Mouse (Mus musculus): ENCODE measurements at regions not wholly inside any gene's neighbourhood (a gene's known extent, or its start where the extent isn't known, plus 50 kb on each side); places are given as distances from the start of the nearest gene placed in this dataset.

GRCm38 (mm10) chr6:66361130-66361529, 174.1 kb upstream of the Mad2l1 start:
- no peaks in the 10 kb centered on the region for H3K9me3 ChIP-seq (ENCODE audit: control insufficient read depth, insufficient read depth, low read depth, low read length)
- in situ Hi-C loops (cut with MboI; ENCODE audit: low sequenced_read_pairs in 2 of 2, unreplicated experiment in 2 of 2) = no loop called here
- no peaks in the 10 kb centered on the region for H3K36me3 ChIP-seq (ENCODE audit: control insufficient read depth, insufficient read depth, low read length, poor library complexity, severe bottlenecking)
- TF ChIP-seq CHD2 (IDR thresholded peaks at IDR 0.05; ENCODE audit: low read depth, low read length) = no peak
- no peak for TF ChIP-seq HCFC1 (IDR thresholded peaks at IDR 0.05; ENCODE audit: borderline replicate concordance, insufficient read depth, low read length)
- TF ChIP-seq ZC3H11A (IDR thresholded peaks at IDR 0.05; ENCODE audit: borderline replicate concordance, low read depth, low read length) = no peak
- TF ChIP-seq MAFK (IDR thresholded peaks at IDR 0.05; ENCODE audit: insufficient read depth, low read depth, low read length) = no peak
- no peak for TF ChIP-seq ZNF384 (IDR thresholded peaks at IDR 0.05; ENCODE audit: low read depth, low read length)
- H3K9ac ChIP-seq (ENCODE audit: insufficient read depth, low read depth, low read length, poor library complexity, severe bottlenecking) = no peak overlapping the region
- no peak for DNase-seq (ENCODE audit: low read depth, low spot score)
- H3K4me1 ChIP-seq (ENCODE audit: control insufficient read depth in 2 of 2, insufficient read depth in 2 of 2, low read length in 2 of 2, poor library complexity in 1 of 2) = no peaks in the 10 kb centered on the region
- no peak overlapping the region for H3K27ac ChIP-seq (ENCODE audit: insufficient read depth, low read depth, low read length, poor library complexity, severe bottlenecking)
- no peak overlapping the region for H3K4me3 ChIP-seq (ENCODE audit: insufficient read depth in 1 of 2, low read depth in 1 of 2, low read length in 2 of 2, poor library complexity in 1 of 2, severe bottlenecking in 1 of 2)

DNA sequence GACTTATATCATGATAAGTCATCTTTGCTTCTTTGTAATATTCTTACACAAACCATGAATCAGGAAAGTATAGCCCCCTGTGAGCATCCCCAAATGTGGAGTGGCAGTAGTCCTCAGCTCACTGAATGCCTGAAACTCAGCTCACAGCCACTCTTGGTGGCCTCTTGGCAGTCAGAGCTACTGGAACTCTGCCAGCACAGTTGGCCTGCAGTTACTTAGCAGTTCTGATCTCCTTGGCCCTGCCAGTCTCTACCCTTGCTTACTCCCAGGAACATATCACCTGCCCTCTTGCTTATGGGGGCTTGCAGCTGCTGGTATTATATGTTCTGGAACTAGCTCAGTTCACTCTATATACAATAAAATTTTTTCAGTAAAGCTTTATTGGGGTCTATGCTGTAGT, 167.9 kb upstream of the Mad2l1 start:
- Histone ChIP-seq H3K9me3 (ENCODE audit: control insufficient read depth, insufficient read depth, low read depth, low read length) (no peaks in the 10 kb centered on the region), H3K4me3 (ENCODE audit: insufficient read depth in 1 of 2, low read depth in 1 of 2, low read length in 2 of 2, poor library complexity in 1 of 2, severe bottlenecking in 1 of 2) (no peak overlapping the region), H3K36me3 (ENCODE audit: control insufficient read depth, insufficient read depth, low read length, poor library complexity, severe bottlenecking) (no peaks in the 10 kb centered on the region), H3K27ac (ENCODE audit: insufficient read depth, low read depth, low read length, poor library complexity, severe bottlenecking) (no peak overlapping the region), H3K9ac (ENCODE audit: insufficient read depth, low read depth, low read length, poor library complexity, severe bottlenecking) (no peak overlapping the region), H3K4me1 (ENCODE audit: control insufficient read depth in 2 of 2, insufficient read depth in 2 of 2, low read length in 2 of 2, poor library complexity in 1 of 2) (no peaks in the 10 kb centered on the region)
- DNase-seq (ENCODE audit: low read depth, low spot score) = no peak
- in situ Hi-C loops (cut with MboI; ENCODE audit: low sequenced_read_pairs in 2 of 2, unreplicated experiment in 2 of 2) = no loop called here
- TF ChIP-seq ZC3H11A (IDR thresholded peaks at IDR 0.05; ENCODE audit: borderline replicate concordance, low read depth, low read length) (no peak), ZNF384 (IDR thresholded peaks at IDR 0.05; ENCODE audit: low read depth, low read length) (no peak), CHD2 (IDR thresholded peaks at IDR 0.05; ENCODE audit: low read depth, low read length) (no peak), HCFC1 (IDR thresholded peaks at IDR 0.05; ENCODE audit: borderline replicate concordance, insufficient read depth, low read length) (no peak), MAFK (IDR thresholded peaks at IDR 0.05; ENCODE audit: insufficient read depth, low read depth, low read length) (no peak)

DNA sequence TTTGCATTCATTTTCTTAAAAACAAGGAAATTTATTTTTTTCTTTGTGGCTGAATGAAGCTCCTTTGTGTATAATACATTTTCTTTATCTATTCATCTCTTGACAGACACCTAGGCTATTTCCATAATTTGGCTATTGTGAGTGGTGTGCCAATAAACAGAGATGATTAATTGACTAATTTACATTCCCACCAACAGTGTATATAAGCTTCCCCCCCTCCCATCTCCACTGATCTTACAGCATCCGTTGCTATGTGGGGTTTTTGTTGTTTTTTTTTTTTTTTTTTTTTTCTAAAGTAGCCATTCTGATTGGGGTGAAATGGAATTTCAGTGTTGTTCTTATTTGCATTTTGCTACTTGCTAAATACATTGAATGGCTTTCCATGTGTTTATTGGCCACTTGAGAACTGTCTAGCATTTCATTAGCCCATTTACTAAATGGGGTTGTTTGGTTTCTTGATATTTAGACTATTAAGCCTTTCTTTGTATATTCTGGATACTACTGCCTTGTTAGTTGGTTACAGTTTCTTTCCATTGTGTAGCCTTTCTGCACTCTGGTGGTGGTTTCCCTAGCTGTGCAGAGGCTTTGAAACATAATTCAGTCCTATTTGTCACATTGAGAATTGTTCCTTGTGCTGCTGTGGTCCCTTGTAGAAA, 153.8 kb upstream of the Mad2l1 start:
- in situ Hi-C loops (cut with MboI; ENCODE audit: low sequenced_read_pairs in 2 of 2, unreplicated experiment in 2 of 2) = no loop called here
- Histone ChIP-seq H3K4me3 (ENCODE audit: insufficient read depth in 1 of 2, low read depth in 1 of 2, low read length in 2 of 2, poor library complexity in 1 of 2, severe bottlenecking in 1 of 2) (no peak overlapping the region), H3K9ac (ENCODE audit: insufficient read depth, low read depth, low read length, poor library complexity, severe bottlenecking) (no peak overlapping the region), H3K27ac (ENCODE audit: insufficient read depth, low read depth, low read length, poor library complexity, severe bottlenecking) (no peak overlapping the region), H3K4me1 (ENCODE audit: control insufficient read depth in 2 of 2, insufficient read depth in 2 of 2, low read length in 2 of 2, poor library complexity in 1 of 2) (no peaks in the 10 kb centered on the region), H3K9me3 (ENCODE audit: control insufficient read depth, insufficient read depth, low read depth, low read length) (no peaks in the 10 kb centered on the region), H3K36me3 (ENCODE audit: control insufficient read depth, insufficient read depth, low read length, poor library complexity, severe bottlenecking) (no peaks in the 10 kb centered on the region)
- DNase-seq (ENCODE audit: low read depth, low spot score) = no peak
- no peak for TF ChIP-seq ZNF384 (IDR thresholded peaks at IDR 0.05; ENCODE audit: low read depth, low read length)
- no peak for TF ChIP-seq MAFK (IDR thresholded peaks at IDR 0.05; ENCODE audit: insufficient read depth, low read depth, low read length)
- TF ChIP-seq CHD2 (IDR thresholded peaks at IDR 0.05; ENCODE audit: low read depth, low read length) = no peak
- no peak for TF ChIP-seq ZC3H11A (IDR thresholded peaks at IDR 0.05; ENCODE audit: borderline replicate concordance, low read depth, low read length)
- TF ChIP-seq HCFC1 (IDR thresholded peaks at IDR 0.05; ENCODE audit: borderline replicate concordance, insufficient read depth, low read length) = no peak

DNA sequence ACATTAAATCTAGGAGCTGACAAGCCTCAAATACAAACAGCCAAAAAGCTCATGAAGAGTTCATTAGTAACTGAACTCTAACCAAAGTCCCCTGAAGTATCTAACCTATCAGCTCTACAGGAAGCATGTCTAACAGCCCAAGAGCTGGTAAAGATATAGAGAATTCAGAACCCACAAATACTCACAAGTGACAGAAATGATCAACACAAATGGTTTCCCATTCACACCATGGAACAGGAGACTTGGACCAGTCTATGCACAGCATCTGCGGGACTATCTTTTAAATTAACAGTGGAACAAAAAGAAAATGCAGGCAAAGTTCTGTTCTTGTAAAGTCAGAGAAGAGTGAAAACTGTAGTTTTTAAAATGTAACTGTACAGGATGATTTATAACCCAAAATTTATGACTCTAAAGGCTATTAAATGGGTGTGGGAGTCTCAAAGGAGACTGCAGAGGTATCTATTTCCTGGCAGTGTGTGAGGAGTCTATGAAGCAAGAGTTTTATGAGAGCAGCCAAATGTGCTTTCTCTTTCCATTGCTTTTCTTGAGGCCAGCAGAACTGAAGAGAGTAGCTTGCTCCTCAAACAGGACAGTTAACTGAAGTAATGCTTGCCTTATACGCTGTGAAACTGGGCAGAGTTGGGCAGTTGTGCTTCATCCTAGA, 152.7 kb upstream of the Mad2l1 start:
- TF ChIP-seq ZNF384 (IDR thresholded peaks at IDR 0.05; ENCODE audit: low read depth, low read length) (no peak), MAFK (IDR thresholded peaks at IDR 0.05; ENCODE audit: insufficient read depth, low read depth, low read length) (no peak), CHD2 (IDR thresholded peaks at IDR 0.05; ENCODE audit: low read depth, low read length) (no peak), HCFC1 (IDR thresholded peaks at IDR 0.05; ENCODE audit: borderline replicate concordance, insufficient read depth, low read length) (no peak), ZC3H11A (IDR thresholded peaks at IDR 0.05; ENCODE audit: borderline replicate concordance, low read depth, low read length) (no peak)
- DNase-seq (ENCODE audit: low read depth, low spot score) = no peak
- no peak overlapping the region for H3K27ac ChIP-seq (ENCODE audit: insufficient read depth, low read depth, low read length, poor library complexity, severe bottlenecking)
- no peak overlapping the region for H3K4me3 ChIP-seq (ENCODE audit: insufficient read depth in 1 of 2, low read depth in 1 of 2, low read length in 2 of 2, poor library complexity in 1 of 2, severe bottlenecking in 1 of 2)
- in situ Hi-C loops (cut with MboI; ENCODE audit: low sequenced_read_pairs in 2 of 2, unreplicated experiment in 2 of 2) = no loop called here
- H3K9ac ChIP-seq (ENCODE audit: insufficient read depth, low read depth, low read length, poor library complexity, severe bottlenecking) = no peak overlapping the region
- H3K9me3 ChIP-seq (ENCODE audit: control insufficient read depth, insufficient read depth, low read depth, low read length) = no peaks in the 10 kb centered on the region
- no peaks in the 10 kb centered on the region for H3K36me3 ChIP-seq (ENCODE audit: control insufficient read depth, insufficient read depth, low read length, poor library complexity, severe bottlenecking)
- no peaks in the 10 kb centered on the region for H3K4me1 ChIP-seq (ENCODE audit: control insufficient read depth in 2 of 2, insufficient read depth in 2 of 2, low read length in 2 of 2, poor library complexity in 1 of 2)
